Mouse (Mus musculus) E14TG2a.4 (cell line): Measurements from ENCODE around the gene Nkx3-2.

Experiments
- CTCF ChIP-seq: conservative IDR thresholded peaks from 2 replicates; pipeline ENCODE4 v1.5.1; 2014; ENCODE audit warnings: low read length
- NANOG ChIP-seq: IDR thresholded peaks from 2 replicates; pipeline ENCODE4 v1.6.1; 2014; ENCODE audit warnings: borderline replicate concordance, low read length, mixed read lengths

GRCm38 (mm10) chr5:41790517-41790916 is 26.2 kb upstream of the Nkx3-2 start:
- TF ChIP-seq CTCF (no peak), NANOG (no peak)
